Mouse (Mus musculus) lung, adult 10 weeks (tissue): Measurements from ENCODE around the gene Bex6. TPM values are rescaled to one million over a fixed set of nuclear protein-coding genes. Genes with fewer than 3 reads are reported as not detected.

Experiments used
- polyA plus RNA-seq: library from polyadenylated mRNA; stranded (reverse); fragments of 350-450 nt; fragmentation: Illumina TruSeq; extraction: RNeasy Lipid Tissue Mini Kit (QIAGEN cat#74804); gene quantifications from one replicate; pipeline ENCODE4 v1.2.3, GENCODE M21; 2014; ENCODE audit warnings: low read depth, low replicate concordance; ENCODE audit not compliant: insufficient read depth

Gene Bex6
- not detected for polyA plus RNA-seq

DNA sequence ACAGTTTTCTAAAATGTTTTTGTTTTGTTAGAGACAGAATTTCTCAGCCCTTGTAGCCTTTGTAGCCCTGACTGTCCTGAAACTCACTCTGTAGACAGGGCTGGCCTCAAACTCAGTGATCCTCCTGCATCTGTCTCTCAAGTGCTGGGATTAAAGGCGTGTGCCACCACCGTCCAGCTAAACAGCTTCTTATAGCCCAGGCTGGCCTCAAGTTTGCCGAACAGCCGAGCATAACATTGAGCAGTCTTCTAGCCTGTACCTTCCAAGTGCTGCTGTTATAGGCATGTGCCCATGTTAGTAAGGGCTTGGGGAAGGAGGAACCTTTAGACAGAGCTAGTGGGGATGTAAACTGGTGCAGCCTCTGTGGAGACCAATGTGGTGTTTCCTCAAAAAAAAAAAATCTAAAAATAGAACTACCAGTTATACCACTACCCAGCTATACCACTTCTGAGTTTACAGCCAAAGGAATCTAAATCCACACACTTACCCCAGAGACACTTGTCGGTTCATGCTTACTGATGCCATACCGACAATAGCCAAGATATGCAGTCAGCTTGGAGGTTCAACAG is at the start of gene Bex6:
Gene Bex6, plus strand, starts transcription at position 491 of the 569 bp plus-strand sequence.

DNA sequence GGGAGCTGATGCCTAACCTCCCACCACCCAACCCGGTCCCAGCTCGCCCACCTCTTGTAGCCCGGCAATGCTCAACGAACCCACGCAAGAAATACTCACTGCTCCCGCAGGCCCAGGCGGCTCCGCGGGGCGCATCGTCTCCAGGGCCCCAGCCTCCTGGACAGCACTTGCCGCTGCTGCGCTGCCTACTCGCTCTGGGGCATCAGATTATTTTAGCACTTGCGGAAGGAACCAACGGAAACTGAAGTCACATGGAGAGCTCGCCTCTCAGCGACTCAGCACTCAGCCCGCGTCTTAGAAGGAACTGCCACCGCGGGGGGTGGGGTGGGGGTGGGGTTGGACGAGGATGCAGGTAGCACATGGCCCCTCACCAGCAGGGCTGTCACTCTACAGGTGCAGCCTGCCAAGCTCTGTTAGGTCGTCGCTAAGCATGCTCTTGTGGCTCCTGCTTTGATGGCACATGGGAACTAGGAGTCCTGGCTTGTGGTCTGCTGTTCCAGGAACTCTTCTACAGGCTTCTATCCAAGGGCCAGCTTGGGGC is 14.3 kb upstream of the Bex6 start, which contains the start of gene Nrros:
Gene Nrros, minus strand, starts transcription at position 314 of the 541 bp plus-strand sequence.

Other genes with a start within 250 kb of the Bex6 start
- gene Pigz, start 246.0 kb upstream of the Bex6 start, polyA plus RNA-seq = 0.61 TPM
- gene 0610012G03Rik, start 231.3 kb upstream of the Bex6 start, polyA plus RNA-seq = 21.9 TPM
- gene Ncbp2, start 231.3 kb upstream of the Bex6 start, polyA plus RNA-seq = 36.0 TPM
- gene Senp5, start 176.5 kb upstream of the Bex6 start, polyA plus RNA-seq = 6.5 TPM
- 21.4 TPM for gene Pak2, start 100.5 kb upstream of the Bex6 start, polyA plus RNA-seq
- gene Pigx, start 80.1 kb upstream of the Bex6 start, polyA plus RNA-seq = 31.9 TPM
- gene Cep19, start 80.0 kb upstream of the Bex6 start, polyA plus RNA-seq = 14.8 TPM
- gene Nrros, start 14.2 kb upstream of the Bex6 start, polyA plus RNA-seq = 19.6 TPM
- 7.9 TPM for gene Fbxo45, start 67.3 kb downstream of the Bex6 start, polyA plus RNA-seq
- 12.9 TPM for gene Wdr53, start 67.4 kb downstream of the Bex6 start, polyA plus RNA-seq
- 0.22 TPM for gene Smco1, start 91.6 kb downstream of the Bex6 start, polyA plus RNA-seq
- 8.4 TPM for gene Rnf168, start 97.6 kb downstream of the Bex6 start, polyA plus RNA-seq
- gene Ubxn7, start 152.4 kb downstream of the Bex6 start, polyA plus RNA-seq = 6.6 TPM
- gene Tm4sf19, start 220.7 kb downstream of the Bex6 start, polyA plus RNA-seq = not detected
- gene Tctex1d2, start 239.9 kb downstream of the Bex6 start, polyA plus RNA-seq = 20.8 TPM